Mouse (Mus musculus) hematopoietic stem cell, adult 5-6 weeks (primary cell): ENCODE data around the gene Lysmd4. TPM values are rescaled to one million over a fixed set of nuclear protein-coding genes. Genes with fewer than 3 reads are reported as not detected.
"Not testable (repeated sequence)": the region's sequence is repeated elsewhere in the genome, so short reads cannot be mapped to it uniquely, and the experiment has no call there.

Experiments
- ATAC-seq, 2 experiments: fragments of 125-278 bp in 1 of 2; replicated peaks in 1 of 2; 2 replicates each; pipeline ENCODE4 v1.8.0; 2016 to 2017; ENCODE audit warnings: inconsistent platforms in 2 of 2, mild to moderate bottlenecking in 2 of 2, moderate number of reproducible peaks in 2 of 2, low read depth in 1 of 2, moderate TSS enrichment in 1 of 2; ENCODE audit not compliant: low FRiP score in 2 of 2, poor library complexity in 2 of 2, severe bottlenecking in 2 of 2, insufficient read depth in 1 of 2, low TSS enrichment in 1 of 2
- total RNA-seq: library from RNA; stranded (forward); fragments of 172-1452, 232-1000 nt; gene quantifications from 2 replicates; pipeline ENCODE4 v1.2.3, GENCODE M21; 2017

Lysmd4 gene
- total RNA-seq, 1 experiment from 2014 or later: 6.6 TPM

GRCm38 (mm10) chr7:67228390-67228789, 6.0 kb downstream of the Lysmd4 start:
- ATAC-seq: no peak

GRCm38 (mm10) chr7:67228891-67229602, 6.7 kb downstream of the Lysmd4 start:
- ATAC-seq: peak; percentile 61 to 76

- ATAC-seq: no peak
These were observed 7.4 kb downstream of the Lysmd4 start for GRCm38 (mm10) chr7:67229701-67230100.

- ATAC-seq: no peak
These were observed 7.9 kb downstream of the Lysmd4 start for GRCm38 (mm10) chr7:67230221-67230620.

- ATAC-seq: no peak
These were observed 8.3 kb downstream of the Lysmd4 start for GRCm38 (mm10) chr7:67230640-67231140.

- no peak for ATAC-seq
These were observed 10.2 kb downstream of the Lysmd4 start for GRCm38 (mm10) chr7:67232504-67232903.

DNA sequence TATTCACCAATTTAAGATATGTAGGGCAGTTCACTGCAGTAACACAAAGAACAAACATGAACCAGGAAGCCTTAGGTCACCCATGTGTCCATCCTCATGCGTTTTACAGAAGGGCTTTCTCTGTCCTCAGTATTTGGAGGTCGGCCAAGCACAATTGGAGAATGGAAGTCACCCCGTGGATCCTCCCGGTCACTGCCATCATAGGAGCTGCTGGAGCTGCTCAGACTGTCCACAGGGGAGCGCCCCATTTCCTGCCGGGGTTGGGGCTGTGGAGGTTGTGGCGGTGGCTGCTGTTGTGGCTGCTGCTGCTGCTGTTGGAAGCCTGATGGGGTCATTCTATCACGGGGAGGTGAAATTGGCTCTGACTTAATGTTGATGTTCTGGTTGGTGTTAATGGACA, 12.5 kb downstream of the Lysmd4 start:
- no peak for ATAC-seq

DNA sequence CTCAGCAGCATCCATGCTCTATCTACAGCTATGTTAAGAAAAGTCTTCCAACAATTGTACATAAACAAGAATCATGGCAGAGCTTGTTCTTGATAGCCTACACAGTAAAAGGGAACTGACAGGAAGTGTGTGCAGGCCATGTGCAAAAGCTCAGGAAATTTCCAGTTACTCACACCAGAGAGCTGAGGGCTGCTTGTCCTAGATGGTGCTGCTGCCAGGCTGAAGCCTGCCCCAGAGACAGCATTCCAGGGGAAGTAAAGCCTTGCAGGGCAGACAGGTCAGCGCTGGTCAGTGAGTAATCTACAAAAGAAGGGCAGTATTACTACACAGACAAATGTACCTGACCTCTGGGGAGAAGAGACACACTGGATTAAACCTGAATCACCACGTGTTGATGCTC, 14.0 kb downstream of the Lysmd4 start:
- no peak for ATAC-seq

GRCm38 (mm10) chr7:67237752-67238151, 15.4 kb downstream of the Lysmd4 start:
- ATAC-seq: 0 out of 4 replicates have a peak, but pooled peaks of 1 of the 2 experiments have one; percentile 12

DNA sequence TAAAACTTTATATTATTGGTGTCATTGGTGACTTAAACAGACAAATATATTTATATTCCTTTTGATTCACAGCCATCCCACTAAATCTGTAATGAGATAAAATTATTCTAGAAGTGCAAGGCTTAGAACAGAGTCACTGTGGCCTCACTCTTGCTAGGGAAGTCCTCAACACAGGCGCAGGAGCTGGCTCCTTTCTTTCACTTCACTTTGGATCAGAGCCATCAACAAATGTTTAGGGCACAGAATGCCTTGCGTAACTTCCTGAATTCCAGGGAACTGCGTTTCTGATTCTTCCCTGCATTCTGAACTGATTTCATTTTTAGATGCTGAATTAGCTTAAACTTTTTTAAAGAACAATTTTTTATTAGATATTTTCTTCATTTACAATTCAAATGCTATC, 19.6 kb downstream of the Lysmd4 start:
- ATAC-seq: no peak

GRCm38 (mm10) chr7:67243121-67243893, 21.0 kb downstream of the Lysmd4 start:
- ATAC-seq: peak in 1 of 2 experiments; percentile 32; a peak in 1 of 4 replicates

- ATAC-seq: peak; percentile 39 to 60; a peak in 3 of 4 replicates
These were observed 21.5 kb downstream of the Lysmd4 start for GRCm38 (mm10) chr7:67243894-67244282.

- no peak for ATAC-seq
These were observed 22.9 kb downstream of the Lysmd4 start for GRCm38 (mm10) chr7:67245255-67245654.

DNA sequence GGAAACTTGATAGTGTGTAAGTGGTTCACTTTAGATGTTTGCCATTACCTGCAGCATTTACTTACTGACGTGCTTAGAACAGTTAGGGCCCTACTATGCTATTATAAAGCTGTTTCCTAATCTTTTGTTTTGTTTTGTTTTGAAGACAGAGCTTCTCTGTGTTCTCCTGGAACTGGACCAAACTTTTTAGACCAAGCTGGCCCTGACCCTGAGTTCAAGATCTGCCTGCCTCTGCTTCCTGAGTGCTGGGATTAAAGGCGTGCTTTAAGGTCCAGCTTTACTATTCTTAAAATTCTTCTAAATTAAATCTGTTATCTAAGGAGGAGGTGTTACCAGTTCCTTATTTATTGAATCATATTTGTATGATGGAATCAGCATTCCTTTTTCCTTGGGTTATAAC, 23.7 kb downstream of the Lysmd4 start:
- no peak for ATAC-seq

DNA sequence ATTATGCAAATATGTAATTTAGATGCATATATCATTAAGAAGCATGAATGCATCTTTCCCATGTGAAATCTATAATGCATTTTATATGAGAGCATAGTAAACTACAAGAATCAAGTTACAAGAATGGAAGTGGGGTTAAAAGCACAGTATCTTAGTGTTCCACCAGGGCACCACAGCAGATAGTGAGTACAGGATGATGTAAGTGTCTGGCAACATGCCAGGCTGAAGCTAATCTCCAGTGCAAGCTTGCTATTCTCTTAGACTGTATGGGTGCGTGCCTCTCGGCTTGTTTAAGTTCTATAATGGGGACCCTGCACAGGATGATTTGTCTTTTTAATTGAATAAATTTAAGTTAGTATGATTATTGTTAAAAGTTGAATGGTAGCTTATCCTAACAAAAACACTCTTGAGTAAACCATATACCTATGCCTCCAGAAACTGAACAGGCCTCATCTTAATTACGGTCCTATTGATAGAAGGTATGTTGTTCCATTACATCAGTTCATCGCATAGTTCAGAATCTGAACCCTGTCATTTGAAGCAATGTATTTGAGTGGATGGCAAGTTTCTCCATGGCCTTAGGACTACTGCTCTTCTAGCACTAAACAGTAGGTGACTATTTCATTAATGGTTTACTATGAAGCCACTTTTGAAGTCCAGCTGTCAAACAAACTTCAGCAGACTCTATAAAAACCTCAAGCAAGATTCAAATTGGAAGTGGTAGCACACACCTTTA, 37.7 kb downstream of the Lysmd4 start:
- ATAC-seq: peak; percentile 56 to 60; a peak in 2 of 4 replicates

DNA sequence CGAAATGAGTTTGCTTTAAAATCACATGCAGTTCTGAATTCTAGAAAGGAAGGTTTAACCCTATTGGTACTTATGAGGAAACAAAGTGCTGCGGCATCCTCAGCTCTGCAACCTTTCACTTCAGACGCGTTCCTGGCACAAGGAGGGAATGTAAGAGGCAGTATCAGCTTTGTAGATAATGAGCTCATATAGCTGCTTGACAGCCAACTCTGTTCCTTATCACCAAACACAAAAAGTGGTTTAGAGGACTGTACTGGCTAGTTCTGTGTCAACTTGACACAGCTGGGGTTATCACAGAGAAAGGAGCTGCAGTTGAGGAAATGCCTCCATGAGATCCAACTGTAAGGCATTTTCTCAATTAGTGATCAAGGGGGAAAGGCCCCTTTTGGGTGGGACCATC, 48.1 kb downstream of the Lysmd4 start:
- not testable (repeated sequence) for ATAC-seq

GRCm38 (mm10) chr7:67283581-67283980, 61.2 kb downstream of the Lysmd4 start:
- no peak for ATAC-seq

DNA sequence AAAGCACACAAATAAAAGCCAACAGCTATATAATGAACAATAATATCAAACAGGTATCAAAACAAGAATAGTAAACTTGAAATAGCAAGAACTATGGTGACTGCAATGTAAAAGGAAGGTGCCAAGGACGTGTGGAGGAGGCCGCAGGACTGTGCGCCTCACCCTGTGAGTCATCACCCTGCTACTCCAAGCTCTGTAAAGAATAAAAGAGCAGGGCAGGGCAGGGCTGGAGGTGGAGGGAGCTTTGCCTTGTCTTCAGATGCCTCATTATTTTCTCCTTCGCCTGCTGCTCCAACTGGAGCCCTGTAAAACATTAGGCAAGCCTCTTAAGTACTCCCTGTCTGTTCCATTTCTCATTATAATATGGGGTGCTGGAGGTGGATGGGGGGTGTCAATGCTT, 65.1 kb downstream of the Lysmd4 start:
- ATAC-seq: no peak
